Mouse (Mus musculus) lung, embryonic 14.5 days (tissue): ENCODE results near the gene Ppp2r1b. TPM values are rescaled to one million over a fixed set of nuclear protein-coding genes. Genes with fewer than 3 reads are reported as not detected.

Experiments used
- ATAC-seq: fragments of 200-750 bp; cut with Nextera tagmentation; 2 replicates; pipeline ENCODE4 v1.8.0; 2017; ENCODE audit warnings: mild to moderate bottlenecking, moderate TSS enrichment, moderate library complexity; ENCODE audit not compliant: insufficient read depth
- DNase-seq: peaks from one replicate; pipeline ENCODE4 v3.0.0-alpha.2; 2015
- H3K27ac ChIP-seq: fragments of 300-500 bp; sonication (generic); 2 replicates; pipeline ENCODE4 v1.5.1; 2014; ENCODE audit warnings: low read depth, mild to moderate bottlenecking, moderate library complexity
- H3K27me3 ChIP-seq: fragments of 300-500 bp; sonication (generic); 2 replicates; pipeline ENCODE4 v1.6.1; 2014; ENCODE audit warnings: low read length, control low read depth; ENCODE audit not compliant: insufficient read depth
- H3K36me3 ChIP-seq: fragments of 300-500 bp; sonication (generic); 2 replicates; pipeline ENCODE4 v1.6.1; 2014; ENCODE audit warnings: control low read depth; ENCODE audit not compliant: insufficient read depth
- H3K4me1 ChIP-seq: fragments of 300-500 bp; sonication (generic); 2 replicates; pipeline ENCODE4 v1.6.1; 2014; ENCODE audit warnings: antibody characterized with exemption, control low read depth; ENCODE audit not compliant: insufficient read depth
- H3K4me2 ChIP-seq: fragments of 300-500 bp; sonication (generic); 2 replicates; pipeline ENCODE4 v1.6.1; 2014; ENCODE audit warnings: mild to moderate bottlenecking
- H3K4me3 ChIP-seq: fragments of 300-500 bp; sonication (generic); 2 replicates; pipeline ENCODE4 v1.5.1; 2014; ENCODE audit warnings: low read depth, low read length
- H3K9ac ChIP-seq: fragments of 300-500 bp; sonication (generic); 2 replicates; pipeline ENCODE4 v1.6.1; 2014
- H3K9me3 ChIP-seq: fragments of 300-500 bp; sonication (generic); 2 replicates; pipeline ENCODE4 v1.6.1; 2016; ENCODE audit warnings: low read depth, low read length, control low read depth
- CTCF ChIP-seq: IDR thresholded peaks from 2 replicates; pipeline ENCODE4 v1.5.1; 2016; ENCODE audit warnings: antibody characterized with exemption, low read depth
- WGBS: fragments of 180-500 bp; shearing (Covaris S2); extraction: QIAGEN DNeasy Blood & Tissue Kit; methylation state at CpG from one replicate; pipeline ENCODE4 v1.1.7; 2014; 5-methylcytosine and 5-hydroxymethylcytosine counted together
- polyA plus RNA-seq: library from polyadenylated mRNA; unstranded; fragments of >200 nt; fragmentation: Nextera tagmentation; extraction: Ambion mirVana; gene quantifications from 2 replicates; pipeline ENCODE4 v1.2.1, GENCODE M21; 2014

Gene Ppp2r1b
- polyA plus RNA-seq, 1 experiment from 2014 or later, result 73.7 TPM

DNA sequence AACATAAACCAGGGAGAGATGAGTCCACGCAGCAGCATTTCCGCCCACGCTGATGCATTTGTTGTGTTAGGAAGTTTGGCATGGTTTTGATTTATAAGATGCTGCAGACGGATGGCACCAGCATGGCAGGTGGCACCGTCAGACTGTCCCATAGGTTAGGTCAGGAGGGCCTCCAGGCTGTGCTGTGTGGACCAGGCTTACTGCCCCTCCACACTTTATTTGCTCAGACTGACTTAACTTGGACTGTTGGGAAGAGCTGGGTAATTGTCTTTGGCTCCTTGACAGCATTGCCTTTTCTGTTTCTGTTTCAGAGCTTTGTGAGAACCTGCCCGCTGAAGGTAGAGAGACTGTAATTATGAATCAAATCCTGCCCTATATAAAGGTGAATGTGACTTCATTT lies 21.9 kb downstream of the Ppp2r1b start:
- 87% methylated on average over 6 of the region's 6 CpGs for WGBS
- no peak for TF ChIP-seq CTCF

DNA sequence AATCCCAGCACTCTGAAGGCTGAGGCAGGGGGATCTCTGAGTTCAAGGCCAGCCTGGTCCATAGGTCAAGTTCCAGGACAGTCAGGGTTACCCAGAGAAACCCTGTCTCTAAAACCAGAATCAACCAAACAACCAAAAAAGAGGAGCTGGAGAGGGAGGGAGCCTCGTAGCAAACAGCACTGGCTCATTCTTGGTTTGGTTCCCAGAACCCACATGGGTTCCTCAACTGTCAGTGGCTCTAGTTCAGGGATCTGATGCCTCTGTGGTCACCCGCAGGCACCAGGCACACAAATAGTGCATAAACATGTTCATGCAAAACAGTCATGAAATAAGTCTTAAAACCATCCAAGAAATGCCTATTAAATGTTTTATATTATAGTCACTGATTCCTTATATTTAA lies 23.1 kb downstream of the Ppp2r1b start:
- peaks cover 79% of the 10 kb centered on the region for H3K36me3 ChIP-seq
- no peak for TF ChIP-seq CTCF
- no peaks in the 10 kb centered on the region for H3K27me3 ChIP-seq
- DNase-seq (no peak), ATAC-seq (no peak)
- H3K9me3 ChIP-seq, result no peaks in the 10 kb centered on the region
- H3K9ac ChIP-seq, result no peak overlapping the region
- no peaks in the 10 kb centered on the region for H3K4me1 ChIP-seq
- H3K27ac ChIP-seq, result no peak overlapping the region
- H3K4me2 ChIP-seq, result no peak overlapping the region
- no peak overlapping the region for H3K4me3 ChIP-seq
- WGBS, result 80% methylated on average over 2 of the region's 2 CpGs

More for the DNA sequence above, 21.9 kb downstream of the Ppp2r1b start:
- H3K9me3 ChIP-seq, result no peaks in the 10 kb centered on the region
- H3K27me3 ChIP-seq, result no peaks in the 10 kb centered on the region
- no peak for ATAC-seq
- H3K4me3 ChIP-seq, result no peak overlapping the region
- H3K4me1 ChIP-seq, result no peaks in the 10 kb centered on the region
- H3K9ac ChIP-seq, result no peak overlapping the region
- DNase-seq, result no peak
- H3K36me3 ChIP-seq, result peaks cover 81% of the 10 kb centered on the region
- no peak overlapping the region for H3K27ac ChIP-seq
- H3K4me2 ChIP-seq, result no peak overlapping the region

DNA sequence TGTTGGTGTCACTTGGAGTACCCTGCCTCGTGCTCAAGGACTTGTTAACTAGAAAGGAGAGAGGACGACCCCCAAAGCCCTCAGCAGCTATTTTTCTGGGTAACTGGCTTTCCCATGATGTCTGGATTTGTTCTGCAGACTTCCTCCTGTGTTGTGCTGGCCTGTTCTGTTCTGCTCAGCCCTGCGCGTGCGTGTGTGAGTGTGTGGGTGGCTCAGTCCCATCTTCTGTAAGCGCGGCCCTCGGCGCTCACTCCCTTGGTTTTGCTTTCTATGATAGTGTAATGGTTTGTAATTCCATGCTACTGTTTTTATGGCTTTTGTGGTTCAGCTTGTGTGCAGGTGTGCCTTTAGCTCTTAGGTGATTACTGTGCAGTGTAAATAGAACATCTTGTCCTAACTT lies 28.1 kb downstream of the Ppp2r1b start:
- H3K36me3 ChIP-seq, result peaks cover 83% of the 10 kb centered on the region
- no peaks in the 10 kb centered on the region for H3K27me3 ChIP-seq
- DNase-seq, result no peak
- WGBS, result 90% methylated on average over 9 of the region's 9 CpGs
- no peak overlapping the region for H3K4me2 ChIP-seq
- no peaks in the 10 kb centered on the region for H3K4me1 ChIP-seq
- H3K9ac ChIP-seq, result no peak overlapping the region
- H3K4me3 ChIP-seq, result no peak overlapping the region
- no peak overlapping the region for H3K27ac ChIP-seq
- no peak for ATAC-seq
- no peaks in the 10 kb centered on the region for H3K9me3 ChIP-seq
- TF ChIP-seq CTCF, result no peak

DNA sequence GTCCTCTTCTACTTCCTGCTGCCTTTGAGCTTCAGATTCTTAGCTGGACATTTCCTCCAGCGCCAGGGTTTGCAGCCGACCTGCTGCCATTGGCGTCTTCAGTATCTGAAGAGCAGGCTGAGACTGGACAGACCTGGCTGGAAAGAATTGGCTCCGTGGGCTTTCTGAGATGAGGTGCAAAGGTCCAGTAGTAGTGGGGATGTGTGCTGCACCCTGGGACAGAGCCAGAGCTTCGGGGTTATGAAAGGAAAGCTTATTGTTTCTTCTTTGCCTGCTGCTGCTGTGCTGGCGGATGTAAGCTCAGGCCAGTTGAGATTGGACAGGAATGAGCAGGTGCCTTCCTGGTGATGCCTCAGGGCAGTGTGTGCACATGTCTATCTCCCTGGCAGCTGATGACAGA lies 28.9 kb downstream of the Ppp2r1b start:
- no peaks in the 10 kb centered on the region for H3K4me1 ChIP-seq
- H3K27me3 ChIP-seq, result no peaks in the 10 kb centered on the region
- H3K9ac ChIP-seq, result no peak overlapping the region
- no peak for TF ChIP-seq CTCF
- no peak overlapping the region for H3K27ac ChIP-seq
- no peak overlapping the region for H3K4me2 ChIP-seq
- 87% methylated on average over 6 of the region's 6 CpGs for WGBS
- ATAC-seq, result no peak
- H3K9me3 ChIP-seq, result no peaks in the 10 kb centered on the region
- DNase-seq, result no peak
- H3K36me3 ChIP-seq, result peaks cover 84% of the 10 kb centered on the region
- H3K4me3 ChIP-seq, result no peak overlapping the region

DNA sequence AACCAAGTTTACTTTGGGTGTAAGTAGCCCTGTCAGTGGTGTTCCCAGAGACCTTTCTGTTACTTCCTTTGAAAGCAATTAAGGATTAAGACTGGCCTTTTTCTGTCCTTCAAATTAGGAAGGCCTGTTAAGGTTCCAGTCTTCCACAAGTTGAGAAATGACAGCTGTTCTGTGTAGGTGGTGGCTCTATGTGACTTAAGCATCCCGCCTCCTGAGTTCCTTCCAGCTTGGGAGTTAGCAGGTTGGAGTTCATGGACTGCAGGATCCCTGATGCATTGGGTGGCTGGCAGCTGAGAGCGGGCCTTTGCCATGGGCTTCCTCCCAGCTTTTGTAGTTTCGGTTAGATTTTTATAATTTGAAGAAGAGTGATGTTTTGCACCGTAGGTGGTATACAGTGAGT lies 30.4 kb downstream of the Ppp2r1b start:
- no peaks in the 10 kb centered on the region for H3K9me3 ChIP-seq
- H3K4me3 ChIP-seq, result no peak overlapping the region
- H3K4me1 ChIP-seq, result no peaks in the 10 kb centered on the region
- H3K27me3 ChIP-seq, result no peaks in the 10 kb centered on the region
- ATAC-seq, result no peak
- peaks cover 85% of the 10 kb centered on the region for H3K36me3 ChIP-seq
- no peak for TF ChIP-seq CTCF
- H3K4me2 ChIP-seq, result no peak overlapping the region
- H3K27ac ChIP-seq, result no peak overlapping the region
- no peak for DNase-seq
- H3K9ac ChIP-seq, result no peak overlapping the region
- WGBS, result 89% methylated on average over 4 of the region's 4 CpGs

DNA sequence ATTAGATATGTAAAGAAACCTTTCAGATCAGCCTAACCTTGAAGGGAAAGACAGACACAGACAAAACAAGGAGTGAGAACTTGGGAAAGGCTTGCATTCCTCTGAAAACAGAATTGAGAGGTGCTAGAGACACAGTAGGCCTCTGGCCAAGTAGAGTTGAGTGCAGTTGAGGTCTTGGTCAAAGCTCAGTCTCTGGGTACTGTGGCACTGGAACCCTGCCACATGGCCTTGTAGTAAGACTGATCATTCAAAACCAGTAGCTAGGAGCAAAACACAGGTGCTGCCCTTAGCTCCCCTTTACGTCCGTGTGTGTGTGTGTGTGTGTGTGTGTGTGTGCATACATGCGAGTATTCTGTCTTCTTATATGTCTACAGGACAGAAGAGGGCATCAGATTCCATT lies 31.2 kb downstream of the Ppp2r1b start:
- no peak for TF ChIP-seq CTCF
- ATAC-seq, result no peak

DNA sequence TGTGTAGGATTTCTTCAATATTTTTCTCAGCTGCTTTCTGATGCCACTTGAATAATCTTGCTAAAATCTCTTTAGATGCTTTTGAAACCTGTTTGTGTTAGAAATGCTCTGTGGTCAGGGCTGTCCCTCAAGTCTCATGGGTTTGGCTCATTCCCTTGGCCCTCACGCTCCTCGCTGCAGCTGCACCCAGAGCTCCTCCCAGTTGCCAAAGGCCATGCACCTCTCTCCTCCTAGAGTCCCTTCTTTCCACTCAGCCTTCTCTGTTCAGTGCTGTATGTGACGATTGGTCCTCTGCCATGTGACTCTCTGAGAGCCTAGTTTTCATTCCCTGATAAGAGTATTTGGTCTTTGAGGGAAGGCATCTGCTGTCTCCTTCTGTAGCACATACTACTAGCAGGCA lies 32.3 kb downstream of the Ppp2r1b start:
- WGBS, result 62% methylated on average over 3 of the region's 3 CpGs
- H3K27ac ChIP-seq, result no peak overlapping the region
- ATAC-seq (no peak), DNase-seq (no peak)
- H3K4me1 ChIP-seq, result no peaks in the 10 kb centered on the region
- H3K9me3 ChIP-seq, result no peaks in the 10 kb centered on the region
- H3K9ac ChIP-seq, result no peak overlapping the region
- peaks cover 90% of the 10 kb centered on the region for H3K36me3 ChIP-seq
- no peak for TF ChIP-seq CTCF
- H3K4me2 ChIP-seq, result no peak overlapping the region
- no peak overlapping the region for H3K4me3 ChIP-seq
- no peaks in the 10 kb centered on the region for H3K27me3 ChIP-seq

More for the DNA sequence above, 31.2 kb downstream of the Ppp2r1b start:
- Histone ChIP-seq H3K4me3 (no peak overlapping the region), H3K36me3 (peaks cover 86% of the 10 kb centered on the region), H3K9ac (no peak overlapping the region), H3K27me3 (no peaks in the 10 kb centered on the region), H3K9me3 (no peaks in the 10 kb centered on the region), H3K4me1 (no peaks in the 10 kb centered on the region), H3K4me2 (no peak overlapping the region), H3K27ac (no peak overlapping the region)
- 92% methylated on average over 3 of the region's 3 CpGs for WGBS
- no peak for DNase-seq

DNA sequence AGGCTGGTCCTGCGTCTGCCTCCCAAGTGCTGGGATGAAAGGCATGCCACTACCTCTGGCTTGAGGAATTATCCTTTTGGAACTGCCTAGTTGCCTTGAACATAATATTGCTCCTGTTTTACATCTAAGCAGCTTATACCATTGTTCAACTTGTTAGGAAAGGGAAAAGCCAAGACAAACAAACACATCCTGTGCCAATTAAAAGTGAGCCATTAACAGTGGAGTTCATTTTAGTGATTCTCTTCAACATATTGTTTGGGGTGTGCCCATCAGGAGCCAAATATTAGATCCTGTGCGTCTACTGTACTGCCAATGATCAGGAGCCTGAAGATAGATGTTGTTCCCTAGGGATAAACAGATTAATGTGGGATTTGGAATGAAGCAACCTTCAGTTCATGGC lies 37.1 kb downstream of the Ppp2r1b start:
- WGBS, result 77% methylated on average over 2 of the region's 2 CpGs
- TF ChIP-seq CTCF, result no peak
- H3K4me1 ChIP-seq, result peaks cover 22% of the 10 kb centered on the region
- peaks cover 58% of the 10 kb centered on the region for H3K36me3 ChIP-seq
- no peak overlapping the region for H3K9ac ChIP-seq
- no peaks in the 10 kb centered on the region for H3K27me3 ChIP-seq
- no peak overlapping the region for H3K4me2 ChIP-seq
- H3K4me3 ChIP-seq, result no peak overlapping the region
- DNase-seq (no peak), ATAC-seq (no peak)
- no peak overlapping the region for H3K27ac ChIP-seq
- H3K9me3 ChIP-seq, result no peaks in the 10 kb centered on the region
